Mouse (Mus musculus): ENCODE data around the gene Thada. TPM values are rescaled to one million over a fixed set of nuclear protein-coding genes. Genes with fewer than 3 reads are reported as not detected.

Thada gene
- polyA plus RNA-seq, 1 experiment = 6.8 TPM

DNA sequence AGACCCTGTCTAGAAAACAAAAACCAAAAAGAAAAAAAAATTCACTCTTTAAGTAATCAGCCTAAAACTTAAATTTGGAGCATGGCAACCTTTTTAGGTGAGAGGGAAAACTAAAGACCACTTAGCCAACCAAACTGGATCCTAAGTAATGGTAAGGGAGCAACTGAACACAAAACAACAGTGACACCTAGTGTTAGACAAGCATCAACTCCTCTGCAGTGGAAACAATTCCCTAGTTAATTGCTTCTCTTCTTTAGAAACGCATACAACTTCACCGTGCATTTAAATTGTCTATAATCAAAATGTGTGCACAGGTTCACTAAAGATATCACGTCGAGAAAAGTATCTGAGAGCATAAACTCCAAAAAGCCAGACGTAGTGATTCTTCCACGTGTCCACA is 80.3 kb downstream of the Thada start:
- WGBS = 82% methylated on average over 6 of the region's 6 CpGs

DNA sequence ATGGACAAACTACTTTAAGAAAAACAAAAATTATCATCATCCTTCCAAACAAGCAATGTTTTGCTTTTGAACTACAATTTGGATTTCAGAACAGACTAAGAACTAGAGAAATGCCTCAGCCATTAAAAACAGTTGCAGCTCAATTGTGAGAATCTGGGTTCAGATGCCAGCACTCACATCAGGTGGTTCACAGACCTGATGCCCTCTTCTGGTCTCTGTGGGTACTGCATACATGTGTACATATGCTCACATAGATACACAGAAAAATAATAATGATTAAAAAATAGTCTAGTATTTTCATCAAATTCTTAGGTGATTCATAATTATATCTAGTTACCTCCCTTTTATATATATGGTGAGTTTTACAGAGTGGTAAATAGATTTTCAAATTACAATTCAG is 81.3 kb downstream of the Thada start:
- H3K27me3 ChIP-seq (ENCODE audit: control insufficient read depth, insufficient read depth, low read length) = no peaks in the 10 kb centered on the region
- no peaks in the 10 kb centered on the region for H3K4me1 ChIP-seq (ENCODE audit: control insufficient read depth, insufficient read depth, low read length)
- H3K27ac ChIP-seq (ENCODE audit: insufficient read depth, low read length) = no peak overlapping the region
- peak; percentile 30; the same call in 1 of the 2 replicates for TF ChIP-seq CTCF (IDR thresholded peaks at IDR 0.05; ENCODE audit: borderline replicate concordance, insufficient read depth, low read depth, low read length)
- no peak for TF ChIP-seq POLR2A (IDR thresholded peaks at IDR 0.05; ENCODE audit: borderline replicate concordance, insufficient read depth, low read length)
- no peak for DNase-seq
- H3K4me3 ChIP-seq (replicated peaks; ENCODE audit: insufficient read depth, low read depth, low read length) = no peak overlapping the region

More for the DNA sequence above, 80.3 kb downstream of the Thada start:
- TF ChIP-seq CTCF (IDR thresholded peaks at IDR 0.05; ENCODE audit: borderline replicate concordance, insufficient read depth, low read depth, low read length) (0 out of 2 replicates have a peak, but pooled peaks have one; percentile 6), POLR2A (IDR thresholded peaks at IDR 0.05; ENCODE audit: borderline replicate concordance, insufficient read depth, low read length) (no peak)
- Histone ChIP-seq H3K27ac (ENCODE audit: insufficient read depth, low read length) (no peak overlapping the region), H3K27me3 (ENCODE audit: control insufficient read depth, insufficient read depth, low read length) (no peaks in the 10 kb centered on the region), H3K4me1 (ENCODE audit: control insufficient read depth, insufficient read depth, low read length) (no peaks in the 10 kb centered on the region), H3K4me3 (replicated peaks; ENCODE audit: insufficient read depth, low read depth, low read length) (no peak overlapping the region)
- DNase-seq = peak in 1 of 2 experiments; percentile 26

DNA sequence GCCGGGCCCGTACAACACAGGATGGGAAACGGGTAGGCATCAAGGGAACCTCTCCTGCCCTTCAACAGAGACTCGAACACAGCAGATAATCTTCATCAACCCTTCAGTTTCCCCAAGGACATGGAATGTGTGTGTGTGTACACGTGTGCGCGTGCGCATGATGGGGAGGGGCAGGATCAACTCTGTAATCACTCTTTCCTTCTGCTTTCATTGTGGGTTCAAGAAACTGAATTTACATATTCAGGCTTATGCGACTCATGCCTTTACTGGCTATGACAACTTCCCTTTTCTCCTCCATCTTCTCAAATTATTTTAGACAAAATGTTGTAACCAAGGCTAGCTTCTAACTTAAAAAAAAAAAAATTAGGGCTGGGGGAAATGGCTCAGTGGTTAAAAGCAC is 85.7 kb downstream of the Thada start:
- no peaks in the 10 kb centered on the region for H3K27me3 ChIP-seq (ENCODE audit: control insufficient read depth, insufficient read depth, low read length)
- WGBS = 98% methylated on average over 9 of the region's 9 CpGs
- TF ChIP-seq POLR2A (IDR thresholded peaks at IDR 0.05; ENCODE audit: borderline replicate concordance, insufficient read depth, low read length) (no peak), CTCF (IDR thresholded peaks at IDR 0.05; ENCODE audit: borderline replicate concordance, insufficient read depth, low read depth, low read length) (no peak)
- H3K4me1 ChIP-seq (ENCODE audit: control insufficient read depth, insufficient read depth, low read length) = no peaks in the 10 kb centered on the region
- H3K27ac ChIP-seq (ENCODE audit: insufficient read depth, low read length) = no peak overlapping the region
- DNase-seq = no peak
- no peak overlapping the region for H3K4me3 ChIP-seq (replicated peaks; ENCODE audit: insufficient read depth, low read depth, low read length)

DNA sequence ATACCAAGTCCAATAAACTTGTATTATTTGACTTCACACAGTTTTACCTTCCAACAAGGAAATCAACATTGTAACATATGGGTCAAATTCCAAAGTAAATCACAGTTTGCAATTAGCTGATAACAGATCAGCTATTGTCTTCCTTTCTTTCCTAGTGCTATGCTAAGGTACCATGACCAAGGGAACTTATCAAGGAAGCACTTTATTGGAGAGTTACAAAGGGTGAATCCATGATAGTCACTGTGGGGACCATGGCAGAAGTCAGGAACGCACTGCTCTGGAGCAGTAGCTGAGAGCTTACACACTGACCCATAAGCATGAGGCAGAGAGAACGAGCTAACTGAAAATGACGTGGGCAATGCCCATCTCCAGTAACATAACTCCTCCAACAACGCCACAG is 89.1 kb downstream of the Thada start:
- H3K4me1 ChIP-seq (ENCODE audit: control insufficient read depth, insufficient read depth, low read length) = no peaks in the 10 kb centered on the region
- H3K27me3 ChIP-seq (ENCODE audit: control insufficient read depth, insufficient read depth, low read length) = no peaks in the 10 kb centered on the region
- no peak for TF ChIP-seq POLR2A (IDR thresholded peaks at IDR 0.05; ENCODE audit: borderline replicate concordance, insufficient read depth, low read length)
- TF ChIP-seq CTCF (IDR thresholded peaks at IDR 0.05; ENCODE audit: borderline replicate concordance, insufficient read depth, low read depth, low read length) = no peak
- DNase-seq = no peak
- no peak overlapping the region for H3K4me3 ChIP-seq (replicated peaks; ENCODE audit: insufficient read depth, low read depth, low read length)
- no peak overlapping the region for H3K27ac ChIP-seq (ENCODE audit: insufficient read depth, low read length)
- 97% methylated on average over 4 of the region's 4 CpGs for WGBS

DNA sequence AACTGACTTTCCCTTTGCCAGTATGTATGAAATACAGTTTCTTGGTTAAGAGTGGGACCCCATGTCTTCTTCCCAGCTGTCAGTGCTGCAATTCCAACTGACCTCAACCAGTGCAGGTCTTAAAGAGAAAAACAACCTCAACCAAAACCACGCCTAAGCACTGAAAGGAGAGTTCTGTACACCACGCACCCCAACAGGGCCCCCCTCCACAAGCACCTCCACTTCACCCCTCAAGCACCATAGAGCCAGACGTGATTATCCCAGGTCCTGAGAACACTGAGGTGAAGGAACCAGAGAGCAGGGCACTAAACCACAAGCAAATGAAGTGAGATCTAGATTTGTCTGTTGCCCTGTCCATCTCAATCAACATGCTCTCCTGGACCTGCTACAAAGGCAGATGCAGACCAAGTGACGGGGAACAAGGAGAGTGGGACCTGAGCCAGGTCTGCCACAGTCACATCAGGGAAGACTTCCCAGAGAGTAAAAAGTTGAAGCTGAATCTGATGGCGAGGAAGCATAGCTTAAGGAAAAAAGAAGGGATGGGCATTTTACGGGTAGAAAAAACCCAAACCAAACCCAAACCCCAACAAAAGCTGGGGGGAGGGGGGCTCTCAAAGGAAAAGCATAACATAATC is 93.5 kb downstream of the Thada start:
- peaks cover 7% of the 10 kb centered on the region; the same call in 1 of the 2 replicates for H3K4me1 ChIP-seq (ENCODE audit: control insufficient read depth, insufficient read depth, low read length)
- no peaks in the 10 kb centered on the region for H3K27me3 ChIP-seq (ENCODE audit: control insufficient read depth, insufficient read depth, low read length)
- no peak for TF ChIP-seq CTCF (IDR thresholded peaks at IDR 0.05; ENCODE audit: borderline replicate concordance, insufficient read depth, low read depth, low read length)
- TF ChIP-seq POLR2A (IDR thresholded peaks at IDR 0.05; ENCODE audit: borderline replicate concordance, insufficient read depth, low read length) = no peak
- no peak for DNase-seq
- no peak overlapping the region for H3K4me3 ChIP-seq (replicated peaks; ENCODE audit: insufficient read depth, low read depth, low read length)
- 71% methylated on average over 6 of the region's 6 CpGs for WGBS
- no peak overlapping the region for H3K27ac ChIP-seq (ENCODE audit: insufficient read depth, low read length)

DNA sequence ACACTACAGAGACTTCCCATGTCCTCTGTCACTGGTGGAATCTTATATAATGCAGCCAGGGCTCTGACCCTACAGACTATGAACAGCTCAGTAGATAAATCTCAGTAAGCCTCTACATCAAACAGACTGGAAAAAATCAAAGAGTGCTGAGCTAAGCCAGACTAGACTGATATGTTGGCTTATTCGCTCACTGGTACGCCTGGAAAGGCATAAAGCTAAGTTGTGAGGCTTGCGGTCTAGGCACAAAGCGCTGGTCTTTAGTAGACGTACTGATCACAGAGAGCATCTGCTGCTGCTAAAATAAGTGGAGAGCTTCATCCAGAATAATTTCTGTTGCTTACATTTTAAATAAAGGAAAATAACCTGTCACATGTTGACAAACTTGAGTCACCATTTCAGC is 95.6 kb downstream of the Thada start:
- H3K4me1 ChIP-seq (ENCODE audit: control insufficient read depth, insufficient read depth, low read length) = peaks cover 13% of the 10 kb centered on the region; the same call in 1 of the 2 replicates
- no peaks in the 10 kb centered on the region for H3K27me3 ChIP-seq (ENCODE audit: control insufficient read depth, insufficient read depth, low read length)
- no peak overlapping the region for H3K27ac ChIP-seq (ENCODE audit: insufficient read depth, low read length)
- TF ChIP-seq CTCF (IDR thresholded peaks at IDR 0.05; ENCODE audit: borderline replicate concordance, insufficient read depth, low read depth, low read length) (no peak), POLR2A (IDR thresholded peaks at IDR 0.05; ENCODE audit: borderline replicate concordance, insufficient read depth, low read length) (no peak)
- no peak overlapping the region for H3K4me3 ChIP-seq (replicated peaks; ENCODE audit: insufficient read depth, low read depth, low read length)
- no peak for DNase-seq
- 89% methylated on average over 5 of the region's 5 CpGs for WGBS

DNA sequence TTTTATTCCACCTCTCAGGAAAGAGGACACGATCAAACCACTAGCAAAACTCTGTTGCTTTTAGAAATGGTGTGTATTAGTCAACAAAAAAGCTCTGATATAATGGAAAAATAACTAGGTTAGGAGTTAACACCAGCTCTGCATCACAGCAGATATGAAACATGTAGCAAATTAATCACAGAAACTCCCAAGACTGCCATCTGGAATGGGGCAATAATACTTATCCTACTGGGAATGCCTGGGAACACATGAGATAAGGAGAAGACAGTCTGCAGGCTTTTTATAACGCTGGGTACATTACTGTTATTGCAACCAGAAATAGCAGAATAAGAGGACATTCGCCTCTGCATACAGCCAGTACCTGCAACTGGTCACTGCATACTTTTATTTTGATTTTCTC is 96.2 kb downstream of the Thada start:
- no peak for DNase-seq
- 85% methylated on average over 3 of the region's 3 CpGs for WGBS
- Histone ChIP-seq H3K4me1 (ENCODE audit: control insufficient read depth, insufficient read depth, low read length) (peaks cover 17% of the 10 kb centered on the region), H3K4me3 (replicated peaks; ENCODE audit: insufficient read depth, low read depth, low read length) (no peak overlapping the region), H3K27me3 (ENCODE audit: control insufficient read depth, insufficient read depth, low read length) (no peaks in the 10 kb centered on the region), H3K27ac (ENCODE audit: insufficient read depth, low read length) (no peak overlapping the region)
- no peak for TF ChIP-seq POLR2A (IDR thresholded peaks at IDR 0.05; ENCODE audit: borderline replicate concordance, insufficient read depth, low read length)
- TF ChIP-seq CTCF (IDR thresholded peaks at IDR 0.05; ENCODE audit: borderline replicate concordance, insufficient read depth, low read depth, low read length) = no peak

DNA sequence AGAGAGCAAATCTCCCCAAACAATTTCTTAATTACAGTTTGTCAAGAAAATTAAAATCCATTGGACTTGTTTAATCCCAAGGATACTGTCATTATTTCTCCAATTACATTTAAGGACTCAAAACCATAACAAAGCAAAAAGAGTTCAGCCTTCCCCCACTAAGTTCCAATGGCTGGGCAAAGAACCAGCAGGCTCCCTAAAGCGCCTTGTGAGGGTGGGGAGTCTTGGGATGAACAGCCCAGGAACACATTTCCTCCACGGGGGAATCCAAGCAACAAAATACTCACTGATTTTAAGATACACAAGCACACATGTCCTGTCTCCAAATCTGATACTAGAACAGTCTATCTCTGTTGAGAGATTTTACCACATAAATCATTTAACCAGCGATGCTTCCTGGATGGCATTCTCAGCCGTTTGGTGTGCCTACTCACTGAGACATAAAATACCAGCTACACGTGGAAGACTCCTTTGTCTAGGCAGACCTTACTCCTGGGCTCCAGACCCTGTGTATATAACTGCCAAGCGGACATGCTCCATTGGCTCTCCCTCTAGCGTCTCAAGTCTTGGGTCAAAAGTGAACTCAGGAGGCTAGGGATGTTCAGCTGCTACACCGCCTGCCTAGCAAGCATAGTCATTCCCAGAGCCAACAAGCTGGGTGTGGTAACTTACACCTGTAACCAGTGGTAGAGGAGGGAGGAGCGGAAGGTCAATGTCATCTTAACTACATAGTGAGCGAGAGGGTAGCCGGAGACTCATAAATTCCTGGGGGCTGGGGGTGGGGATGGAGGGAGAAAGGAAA is 97.6 kb downstream of the Thada start:
- TF ChIP-seq CTCF (IDR thresholded peaks at IDR 0.05; ENCODE audit: borderline replicate concordance, insufficient read depth, low read depth, low read length) = no peak
- TF ChIP-seq POLR2A (IDR thresholded peaks at IDR 0.05; ENCODE audit: borderline replicate concordance, insufficient read depth, low read length) = no peak
- H3K4me3 ChIP-seq (replicated peaks; ENCODE audit: insufficient read depth, low read depth, low read length) = no peak overlapping the region
- no peaks in the 10 kb centered on the region for H3K27me3 ChIP-seq (ENCODE audit: control insufficient read depth, insufficient read depth, low read length)
- 56% methylated on average over 11 of the region's 11 CpGs for WGBS
- H3K4me1 ChIP-seq (ENCODE audit: control insufficient read depth, insufficient read depth, low read length) = peaks cover 24% of the 10 kb centered on the region
- DNase-seq = peak in 1 of 2 experiments; percentile 35
- no peak overlapping the region; the same call in 1 of the 2 replicates for H3K27ac ChIP-seq (ENCODE audit: insufficient read depth, low read length)

All from cerebellum, adult 2 months (tissue).